In the genomic region with DNA sequence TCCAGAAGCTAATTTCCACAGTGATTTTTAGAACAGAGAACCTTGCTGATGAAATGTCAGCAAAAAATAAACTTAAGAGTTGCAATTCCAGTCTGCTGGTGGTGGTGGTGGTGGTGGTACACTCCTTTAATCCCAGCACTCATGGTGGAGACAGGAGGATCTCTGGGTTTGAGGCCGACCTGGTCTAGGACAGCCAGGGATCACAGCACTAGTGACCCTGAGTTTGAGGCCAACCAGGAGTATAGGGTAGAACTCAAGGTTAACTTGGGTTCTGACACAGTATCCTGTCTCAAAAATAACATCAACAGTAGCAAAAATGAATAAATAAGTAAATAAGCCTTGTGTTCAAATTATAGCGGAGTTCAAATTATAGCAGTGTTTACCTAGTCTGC, we compare ENCODE assay signal across 7 mouse cellular contexts. TPM values are rescaled to one million over a fixed set of nuclear protein-coding genes. Genes with fewer than 3 reads are reported as not detected.
DNase-seq lines count a peak whose midpoint lies in the region; ATAC-seq lines count a peak whose summit lies in the region.

No protein-coding gene starts in this region.

- DNase-seq in lung, postnatal 4 days: no peak
- DNase-seq in forebrain, embryonic 11.5 days (ENCODE audit: low spot score): no peak
- no peak for DNase-seq in limb, embryonic 11.5 days (ENCODE audit: low spot score)
- no peak for DNase-seq in left cerebral cortex, postnatal 10 days (ENCODE audit: extremely low spot score in 1 of 2, low spot score in 2 of 2)
- DNase-seq in right cerebral cortex, postnatal 4 days: no peak

- H3K36me3 ChIP-seq in lung, embryonic 16.5 days (ENCODE audit: control insufficient read depth, insufficient read depth, low read length): no peaks in the 10 kb centered on the region
- H3K36me3 ChIP-seq in forebrain, embryonic 11.5 days (ENCODE audit: control insufficient read depth, insufficient read depth, low read length): no peaks in the 10 kb centered on the region
- no peaks in the 10 kb centered on the region for H3K36me3 ChIP-seq in limb, embryonic 11.5 days (ENCODE audit: control insufficient read depth, insufficient read depth, low read length)
- H3K36me3 ChIP-seq in stomach, embryonic 14.5 days (ENCODE audit: control insufficient read depth, insufficient read depth, low read length): no peaks in the 10 kb centered on the region

- H3K27ac ChIP-seq in lung, embryonic 16.5 days (ENCODE audit: low read length): peak overlapping the region; percentile 96
- peak overlapping the region; percentile 84; the same call in 1 of the 2 replicates for H3K27ac ChIP-seq in forebrain, embryonic 11.5 days (ENCODE audit: low read depth, low read length)
- H3K27ac ChIP-seq in limb, embryonic 11.5 days (replicated peaks; ENCODE audit: low read depth, low read length): peak overlapping the region; percentile 99; the same call in 1 of the 2 replicates
- peak overlapping the region; percentile 88; the same call in 1 of the 2 replicates for H3K27ac ChIP-seq in stomach, embryonic 14.5 days (ENCODE audit: low read length)

- no peaks in the 10 kb centered on the region for H3K27me3 ChIP-seq in lung, embryonic 16.5 days (ENCODE audit: control insufficient read depth, insufficient read depth, low read depth, low read length)
- no peaks in the 10 kb centered on the region for H3K27me3 ChIP-seq in forebrain, embryonic 11.5 days (ENCODE audit: control insufficient read depth, insufficient read depth, low read length)
- no peaks in the 10 kb centered on the region for H3K27me3 ChIP-seq in limb, embryonic 11.5 days (ENCODE audit: control insufficient read depth, insufficient read depth, low read length)
- no peaks in the 10 kb centered on the region for H3K27me3 ChIP-seq in stomach, embryonic 14.5 days (ENCODE audit: control insufficient read depth, insufficient read depth, low read length)

- intact Hi-C loops in left cerebral cortex, postnatal 10 days (cut with DNase I): no loop called here

- H3K4me1 ChIP-seq in lung, embryonic 16.5 days (replicated peaks; ENCODE audit: control insufficient read depth, insufficient read depth, low read length): peaks cover 5% of the 10 kb centered on the region
- 0 out of 2 replicates have a peak, but pooled peaks cover 1% of the 10 kb centered on the region for H3K4me1 ChIP-seq in forebrain, embryonic 11.5 days (replicated peaks; ENCODE audit: control insufficient read depth, insufficient read depth, low read length)
- peaks cover 5% of the 10 kb centered on the region; the same call in 1 of the 2 replicates for H3K4me1 ChIP-seq in limb, embryonic 11.5 days (ENCODE audit: control insufficient read depth, insufficient read depth, low read length)
- H3K4me1 ChIP-seq in stomach, embryonic 14.5 days (ENCODE audit: control insufficient read depth, insufficient read depth, low read length): peaks cover 15% of the 10 kb centered on the region

- H3K9me3 ChIP-seq in lung, embryonic 16.5 days (ENCODE audit: control insufficient read depth, low read length): no peaks in the 10 kb centered on the region
- no peaks in the 10 kb centered on the region for H3K9me3 ChIP-seq in forebrain, embryonic 11.5 days (ENCODE audit: control insufficient read depth, low read length)
- H3K9me3 ChIP-seq in limb, embryonic 11.5 days (ENCODE audit: control insufficient read depth, low read length): no peaks in the 10 kb centered on the region
- H3K9me3 ChIP-seq in stomach, embryonic 14.5 days (ENCODE audit: control insufficient read depth, low read depth, low read length): no peaks in the 10 kb centered on the region

- 41% methylated on average over 2 of the region's 2 CpGs for WGBS in lung, embryonic 16.5 days
- 58% methylated on average over 2 of the region's 2 CpGs for WGBS in forebrain, embryonic 11.5 days
- WGBS in limb, embryonic 11.5 days: 57% methylated on average over 2 of the region's 2 CpGs
- 49% methylated on average over 2 of the region's 2 CpGs for WGBS in stomach, embryonic 14.5 days

- peak overlapping the region; percentile 71 for H3K4me2 ChIP-seq in lung, embryonic 16.5 days (ENCODE audit: low read depth, low read length)
- peak overlapping the region; percentile 80 for H3K4me2 ChIP-seq in forebrain, embryonic 11.5 days (ENCODE audit: low read depth, low read length, severe bottlenecking)
- peak overlapping the region; percentile 58 for H3K4me2 ChIP-seq in limb, embryonic 11.5 days (ENCODE audit: low read depth, severe bottlenecking)
- H3K4me2 ChIP-seq in stomach, embryonic 14.5 days (replicated peaks; ENCODE audit: low read depth, low read length): peak overlapping the region; percentile 65

- H3K4me3 ChIP-seq in lung, embryonic 16.5 days (ENCODE audit: low read length): peak overlapping the region; percentile 66
- H3K4me3 ChIP-seq in forebrain, embryonic 11.5 days (ENCODE audit: low read depth, low read length): peak overlapping the region; percentile 71
- H3K4me3 ChIP-seq in limb, embryonic 11.5 days (ENCODE audit: low read depth, low read length): peak overlapping the region; percentile 57
- peak overlapping the region; percentile 61 for H3K4me3 ChIP-seq in stomach, embryonic 14.5 days (ENCODE audit: low read depth, low read length)

- peak overlapping the region; percentile 88 for H3K9ac ChIP-seq in lung, embryonic 16.5 days (ENCODE audit: low read length)
- H3K9ac ChIP-seq in forebrain, embryonic 11.5 days (ENCODE audit: low read length): peak overlapping the region; percentile 86
- no peak overlapping the region; the same call in 1 of the 2 replicates for H3K9ac ChIP-seq in limb, embryonic 11.5 days (ENCODE audit: low read length)
- peak overlapping the region; percentile 83; the same call in 1 of the 2 replicates for H3K9ac ChIP-seq in stomach, embryonic 14.5 days (replicated peaks; ENCODE audit: low read depth, low read length)

- ATAC-seq in lung, embryonic 16.5 days (ENCODE audit: low read depth): no peak
- ATAC-seq in forebrain, embryonic 11.5 days (replicated peaks; ENCODE audit: low FRiP score): no peak
- no peak for ATAC-seq in limb, embryonic 11.5 days (ENCODE audit: insufficient number of reproducible peaks, low FRiP score, low TSS enrichment, low read depth)
- ATAC-seq in stomach, embryonic 14.5 days (ENCODE audit: insufficient number of reproducible peaks, insufficient read depth, low FRiP score, low read depth): no peak

RNA-seq across cellular contexts. Expression of a gene that starts 1.6 kb away (rescaled TPM):
- polyA plus RNA-seq in lung, embryonic 16.5 days (2015; fragmentation: Nextera tagmentation; extraction: Ambion mirVana): 22.2 and 22.4 TPM in 2 replicates
- polyA plus RNA-seq in forebrain, embryonic 11.5 days (2014; fragmentation: Nextera tagmentation; extraction: Ambion mirVana): 34.7 and 44.6 TPM in 2 replicates
- 35.8 and 45.7 TPM in 2 replicates for polyA plus RNA-seq in limb, embryonic 11.5 days (2014; fragmentation: Nextera tagmentation; extraction: Ambion mirVana)
- 34.9 and 37.3 TPM in 2 replicates for polyA plus RNA-seq in stomach, embryonic 14.5 days (2014; fragmentation: Nextera tagmentation; extraction: Ambion mirVana)
- total RNA-seq in left cerebral cortex, postnatal 10 days (2021): 100 to 1,000 TPM; 288 to 322 TPM

RNA-seq across cellular contexts. Expression of a gene that starts 11.5 kb away (rescaled TPM):
- polyA plus RNA-seq in lung, embryonic 16.5 days (2015; fragmentation: Nextera tagmentation; extraction: Ambion mirVana): not detected in 2 replicates
- polyA plus RNA-seq in forebrain, embryonic 11.5 days (2014; fragmentation: Nextera tagmentation; extraction: Ambion mirVana): not detected in 2 replicates
- 0.15 TPM in 1 of 2 replicates, not detected in the other for polyA plus RNA-seq in limb, embryonic 11.5 days (2014; fragmentation: Nextera tagmentation; extraction: Ambion mirVana)
- 0.35 TPM in 1 of 2 replicates, not detected in the other for polyA plus RNA-seq in stomach, embryonic 14.5 days (2014; fragmentation: Nextera tagmentation; extraction: Ambion mirVana)
- total RNA-seq in left cerebral cortex, postnatal 10 days (2021): not detected

RNA-seq across cellular contexts. Expression of a gene that starts 27.5 kb away (rescaled TPM):
- polyA plus RNA-seq in lung, embryonic 16.5 days (2015; fragmentation: Nextera tagmentation; extraction: Ambion mirVana): not detected in 2 replicates
- 0.05 and 0.07 TPM in 2 replicates for polyA plus RNA-seq in forebrain, embryonic 11.5 days (2014; fragmentation: Nextera tagmentation; extraction: Ambion mirVana)
- 0.03 and 0.15 TPM in 2 replicates for polyA plus RNA-seq in limb, embryonic 11.5 days (2014; fragmentation: Nextera tagmentation; extraction: Ambion mirVana)
- not detected in 2 replicates for polyA plus RNA-seq in stomach, embryonic 14.5 days (2014; fragmentation: Nextera tagmentation; extraction: Ambion mirVana)
- under 1 TPM in 1 of 2 experiments, not detected in 1; 0.08 TPM for total RNA-seq in left cerebral cortex, postnatal 10 days (2021)

RNA-seq across cellular contexts. Expression of a gene that starts 40.0 kb away (rescaled TPM):
- polyA plus RNA-seq in lung, embryonic 16.5 days (2015; fragmentation: Nextera tagmentation; extraction: Ambion mirVana): 9.7 and 10.5 TPM in 2 replicates
- polyA plus RNA-seq in forebrain, embryonic 11.5 days (2014; fragmentation: Nextera tagmentation; extraction: Ambion mirVana): 6.1 and 6.5 TPM in 2 replicates
- 8.5 and 11.2 TPM in 2 replicates for polyA plus RNA-seq in limb, embryonic 11.5 days (2014; fragmentation: Nextera tagmentation; extraction: Ambion mirVana)
- polyA plus RNA-seq in stomach, embryonic 14.5 days (2014; fragmentation: Nextera tagmentation; extraction: Ambion mirVana): 15.5 and 17.6 TPM in 2 replicates
- total RNA-seq in left cerebral cortex, postnatal 10 days (2021): 1 to 10 TPM; 1.5 to 1.7 TPM

RNA-seq across cellular contexts. Expression of a gene that starts 60.0 kb away (rescaled TPM):
- polyA plus RNA-seq in lung, embryonic 16.5 days (2015; fragmentation: Nextera tagmentation; extraction: Ambion mirVana): 5.5 and 6.9 TPM in 2 replicates
- polyA plus RNA-seq in forebrain, embryonic 11.5 days (2014; fragmentation: Nextera tagmentation; extraction: Ambion mirVana): 0.88 and 1.7 TPM in 2 replicates
- polyA plus RNA-seq in limb, embryonic 11.5 days (2014; fragmentation: Nextera tagmentation; extraction: Ambion mirVana): 5.3 and 5.5 TPM in 2 replicates
- 3.2 and 3.9 TPM in 2 replicates for polyA plus RNA-seq in stomach, embryonic 14.5 days (2014; fragmentation: Nextera tagmentation; extraction: Ambion mirVana)
- under 1 TPM; 0.92 to 0.93 TPM for total RNA-seq in left cerebral cortex, postnatal 10 days (2021)
